Mouse (Mus musculus): ENCODE data around the gene Cacna2d2. TPM values are rescaled to one million over a fixed set of nuclear protein-coding genes. Genes with fewer than 3 reads are reported as not detected.

Gene Cacna2d2
- total RNA-seq, 1 experiment from 2014 or later: 6.6 TPM

GRCm38 (mm10) chr9:107462907-107463306, 63.5 kb downstream of the Cacna2d2 start:
- DNase-seq: no peak

- DNase-seq: peak; percentile 94
Observed at GRCm38 (mm10) chr9:107463509-107463908, 64.1 kb downstream of the Cacna2d2 start.

- no peak for DNase-seq
Observed at GRCm38 (mm10) chr9:107464130-107464529, 64.7 kb downstream of the Cacna2d2 start.

GRCm38 (mm10) chr9:107465657-107466056, 66.2 kb downstream of the Cacna2d2 start:
- no peak for DNase-seq

- peak; percentile 16 for DNase-seq
Observed at GRCm38 (mm10) chr9:107469213-107469795, 69.9 kb downstream of the Cacna2d2 start.

- no peak for DNase-seq
Observed at GRCm38 (mm10) chr9:107470427-107470826, 71.0 kb downstream of the Cacna2d2 start.

GRCm38 (mm10) chr9:107474016-107474415, 74.6 kb downstream of the Cacna2d2 start:
- no peak for DNase-seq

GRCm38 (mm10) chr9:107478979-107479378, 79.6 kb downstream of the Cacna2d2 start:
- no peak for DNase-seq

- DNase-seq: no peak
Observed at GRCm38 (mm10) chr9:107479593-107479992, 80.2 kb downstream of the Cacna2d2 start.

- no peak for DNase-seq
Observed at GRCm38 (mm10) chr9:107480477-107481069, 81.2 kb downstream of the Cacna2d2 start.

- DNase-seq: no peak
Observed at GRCm38 (mm10) chr9:107481340-107481739, 81.9 kb downstream of the Cacna2d2 start.

- DNase-seq: no peak
Observed at GRCm38 (mm10) chr9:107482004-107482403, 82.6 kb downstream of the Cacna2d2 start.

GRCm38 (mm10) chr9:107482770-107483169, 83.4 kb downstream of the Cacna2d2 start:
- no peak for DNase-seq

GRCm38 (mm10) chr9:107483714-107484113, 84.3 kb downstream of the Cacna2d2 start:
- DNase-seq: no peak

- DNase-seq: no peak
Observed at GRCm38 (mm10) chr9:107484302-107484701, 84.9 kb downstream of the Cacna2d2 start.

GRCm38 (mm10) chr9:107484766-107485165, 85.4 kb downstream of the Cacna2d2 start:
- DNase-seq: no peak

GRCm38 (mm10) chr9:107486086-107486485, 86.7 kb downstream of the Cacna2d2 start:
- no peak for DNase-seq

- DNase-seq: peak; percentile 74
Observed at GRCm38 (mm10) chr9:107486507-107487225, 87.3 kb downstream of the Cacna2d2 start.

- no peak for DNase-seq
Observed at GRCm38 (mm10) chr9:107490146-107490545, 90.7 kb downstream of the Cacna2d2 start.

GRCm38 (mm10) chr9:107490625-107491024, 91.2 kb downstream of the Cacna2d2 start:
- no peak for DNase-seq

GRCm38 (mm10) chr9:107493511-107493910, 94.1 kb downstream of the Cacna2d2 start:
- no peak for DNase-seq

- no peak for DNase-seq
Observed at GRCm38 (mm10) chr9:107494238-107494637, 94.8 kb downstream of the Cacna2d2 start.

- no peak for DNase-seq
Observed at GRCm38 (mm10) chr9:107496359-107496758, 96.9 kb downstream of the Cacna2d2 start.
